Mouse (Mus musculus): Measurements from ENCODE around the gene Arf3. TPM values are rescaled to one million over a fixed set of nuclear protein-coding genes. Genes with fewer than 3 reads are reported as not detected.

Arf3 gene
- polyA plus RNA-seq, 1 experiment from 2014 or later = 22.4 TPM

DNA sequence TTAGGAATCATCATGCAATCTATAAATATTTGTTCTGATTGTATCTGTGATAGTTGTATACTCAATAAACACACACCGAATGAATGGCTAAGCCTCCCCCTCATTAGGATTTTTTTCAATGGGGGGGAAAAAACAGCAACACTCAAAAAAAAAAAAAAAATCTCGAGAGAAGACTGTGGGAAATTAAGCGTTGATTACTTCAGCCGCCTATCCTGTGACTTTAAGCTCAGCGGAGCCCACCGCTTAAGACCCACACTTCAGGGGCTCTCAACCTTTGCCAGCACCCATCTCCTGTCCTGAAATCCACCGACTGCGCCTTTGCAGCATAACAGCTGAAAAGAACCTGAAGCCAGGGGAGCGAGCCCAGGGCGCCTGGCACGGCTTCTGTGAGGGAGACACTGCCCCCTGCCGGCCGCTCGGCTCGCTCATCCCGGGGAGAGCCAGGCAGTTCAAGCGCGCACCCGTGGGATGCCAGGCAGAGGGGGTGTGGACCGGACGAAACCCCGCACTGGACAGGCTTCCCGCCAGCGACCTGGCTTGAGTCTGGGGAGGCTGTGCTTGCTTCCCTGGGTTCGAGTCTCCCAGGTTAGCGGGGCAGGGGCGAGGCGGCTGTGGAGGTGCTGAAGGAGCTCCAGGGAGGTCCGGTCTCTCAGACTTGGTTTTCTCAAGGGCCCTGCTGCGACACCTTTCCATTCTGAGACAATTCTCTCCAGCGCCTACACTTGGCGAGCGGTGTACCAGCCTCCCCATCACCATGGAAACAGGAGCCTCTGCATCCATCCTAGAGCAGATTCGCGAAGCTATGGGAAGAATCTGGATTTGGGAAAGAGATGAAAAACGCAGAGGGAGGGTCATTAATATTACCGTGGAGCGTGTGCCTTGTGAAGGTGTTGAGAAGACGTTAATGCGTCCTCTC lies 63.6 kb downstream of the Arf3 start:
- Histone ChIP-seq H3K4me2 (peak overlapping the region; percentile 40), H3K9ac (no peak overlapping the region), H3K9me3 (replicated peaks) (no peaks in the 10 kb centered on the region), H3K27me3 (replicated peaks) (peaks cover 80% of the 10 kb centered on the region), H3K4me3 (no peak overlapping the region; the same call in 1 of the 2 replicates), H3K27ac (no peak overlapping the region), H3K4me1 (peaks cover 12% of the 10 kb centered on the region; the same call in 1 of the 2 replicates), H3K36me3 (no peaks in the 10 kb centered on the region)
- 7% methylated on average over 40 of the region's 40 CpGs for WGBS (ENCODE audit: insufficient replicate concordance)
- ATAC-seq = peak; percentile 18; the same call in 1 of the 2 replicates

DNA sequence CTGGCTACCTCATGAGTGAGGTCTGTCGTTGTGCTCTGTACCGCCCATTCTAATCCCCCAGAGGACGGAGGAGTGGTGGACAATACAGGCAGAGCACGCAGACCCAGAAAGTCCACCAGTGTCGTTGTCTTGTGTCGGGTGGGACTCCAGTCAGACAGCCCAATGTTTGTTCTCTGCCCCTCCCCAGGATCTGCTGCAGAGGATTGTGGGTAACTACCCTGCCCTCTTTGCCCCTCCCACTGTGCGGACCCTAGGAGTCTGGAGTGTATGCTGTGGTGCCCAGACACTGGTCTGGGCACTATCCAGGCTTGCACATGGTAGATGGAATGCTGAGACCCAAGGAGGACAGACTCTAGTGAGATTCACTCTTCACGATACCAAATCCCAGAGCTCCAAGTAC lies 66.8 kb downstream of the Arf3 start:
- Histone ChIP-seq H3K36me3 (no peaks in the 10 kb centered on the region), H3K27ac (no peak overlapping the region), H3K9ac (no peak overlapping the region), H3K4me3 (no peak overlapping the region), H3K9me3 (replicated peaks) (no peaks in the 10 kb centered on the region), H3K27me3 (replicated peaks) (peaks cover 66% of the 10 kb centered on the region), H3K4me1 (peaks cover 12% of the 10 kb centered on the region; the same call in 1 of the 2 replicates), H3K4me2 (no peak overlapping the region)
- ATAC-seq = no peak
- 46% methylated on average over 8 of the region's 8 CpGs for WGBS (ENCODE audit: insufficient replicate concordance)

DNA sequence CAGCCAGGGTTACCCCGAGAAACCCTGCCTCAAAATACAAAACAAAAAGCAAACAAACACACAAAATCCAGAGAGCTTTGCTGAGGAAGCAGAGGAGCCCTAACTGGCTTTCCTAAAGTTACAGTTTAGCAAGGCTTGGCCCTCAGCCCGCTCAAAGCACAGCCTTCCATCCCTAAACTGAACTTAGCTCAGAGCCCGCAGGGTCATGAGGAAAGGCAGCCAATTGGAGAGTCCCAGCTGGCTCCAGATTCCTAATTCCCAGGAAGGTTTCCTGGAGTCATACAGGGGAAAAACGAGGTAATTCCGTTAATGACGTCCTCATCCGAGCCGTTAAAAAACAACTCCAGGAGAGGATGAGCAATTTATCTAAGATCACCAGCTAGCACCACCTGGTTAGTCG lies 67.3 kb downstream of the Arf3 start:
- H3K36me3 ChIP-seq = no peaks in the 10 kb centered on the region
- peaks cover 12% of the 10 kb centered on the region; the same call in 1 of the 2 replicates for H3K4me1 ChIP-seq
- H3K9ac ChIP-seq = no peak overlapping the region
- no peak overlapping the region for H3K4me3 ChIP-seq
- H3K27me3 ChIP-seq (replicated peaks) = peaks cover 66% of the 10 kb centered on the region
- WGBS (ENCODE audit: insufficient replicate concordance) = 39% methylated on average over 9 of the region's 9 CpGs
- no peaks in the 10 kb centered on the region for H3K9me3 ChIP-seq (replicated peaks)
- H3K27ac ChIP-seq = no peak overlapping the region
- no peak overlapping the region for H3K4me2 ChIP-seq
- no peak for ATAC-seq

DNA sequence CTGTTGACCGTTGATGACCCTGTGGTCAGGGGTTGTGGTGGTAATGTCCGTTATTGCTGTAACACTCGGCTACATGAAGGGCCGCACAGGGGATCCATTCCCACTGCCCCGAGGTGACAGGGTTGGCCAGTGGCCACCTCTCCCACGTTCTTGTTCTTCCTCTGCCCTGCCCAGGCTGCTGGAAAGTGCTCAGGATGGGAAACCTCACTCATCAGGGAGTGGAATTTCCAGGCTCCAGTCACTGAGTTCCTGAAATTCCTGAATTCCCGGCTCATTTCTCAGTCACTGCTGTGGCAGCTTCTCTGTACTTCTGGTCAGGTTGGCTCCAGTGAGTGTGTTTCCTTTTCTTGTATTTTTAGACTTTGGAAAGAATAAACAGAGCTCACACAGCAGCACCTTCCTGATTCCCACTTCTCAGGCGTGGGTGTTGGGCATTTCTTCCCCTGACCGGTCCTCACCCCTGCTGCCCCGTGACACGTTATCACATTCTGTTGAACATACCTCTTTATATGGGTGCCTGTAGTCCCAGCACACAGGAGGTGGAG lies 70.8 kb downstream of the Arf3 start:
- Histone ChIP-seq H3K4me1 (0 out of 2 replicates have a peak, but pooled peaks cover 7% of the 10 kb centered on the region), H3K36me3 (no peaks in the 10 kb centered on the region), H3K4me3 (no peak overlapping the region), H3K27ac (no peak overlapping the region), H3K9me3 (replicated peaks) (no peaks in the 10 kb centered on the region), H3K9ac (no peak overlapping the region), H3K4me2 (no peak overlapping the region), H3K27me3 (replicated peaks) (peaks cover 72% of the 10 kb centered on the region)
- WGBS (ENCODE audit: insufficient replicate concordance) = 33% methylated on average over 11 of the region's 11 CpGs
- no peak for ATAC-seq

DNA sequence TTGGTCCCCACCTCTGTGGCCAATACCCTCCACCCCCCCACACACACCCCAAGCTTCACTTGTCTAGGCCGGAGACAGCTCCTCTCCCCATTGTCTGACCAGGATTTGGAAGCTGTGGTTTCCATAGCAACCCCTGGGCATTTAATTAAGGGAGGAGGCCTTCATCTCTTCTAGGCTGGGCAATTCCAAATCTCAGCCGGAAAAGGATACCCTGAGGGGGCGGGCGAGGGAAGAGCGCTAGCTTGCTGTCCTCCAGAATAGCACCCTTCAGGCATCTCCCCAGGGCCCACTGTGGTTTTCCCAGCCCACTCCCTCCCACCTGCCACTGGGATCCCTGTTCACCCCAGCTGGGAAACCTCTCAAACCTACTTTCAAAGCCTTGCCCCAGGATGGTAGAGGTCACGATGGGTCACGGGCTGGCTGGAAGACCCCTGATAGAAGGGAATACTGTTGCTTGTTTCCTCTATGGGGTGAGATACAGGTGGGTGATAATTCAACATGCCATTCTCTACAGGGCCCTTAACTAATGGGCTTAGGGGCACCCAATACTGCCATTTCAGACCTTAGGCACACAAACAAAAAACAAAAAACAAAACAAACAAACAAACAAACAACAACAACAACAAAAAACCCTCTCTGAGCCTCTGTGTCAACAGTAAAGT lies 71.4 kb downstream of the Arf3 start:
- no peak overlapping the region for H3K9ac ChIP-seq
- no peak overlapping the region for H3K27ac ChIP-seq
- no peak for ATAC-seq
- H3K27me3 ChIP-seq (replicated peaks) = peaks cover 72% of the 10 kb centered on the region
- no peaks in the 10 kb centered on the region for H3K9me3 ChIP-seq (replicated peaks)
- 73% methylated on average over 7 of the region's 7 CpGs for WGBS (ENCODE audit: insufficient replicate concordance)
- no peak overlapping the region for H3K4me3 ChIP-seq
- no peak overlapping the region for H3K4me2 ChIP-seq
- 0 out of 2 replicates have a peak, but pooled peaks cover 7% of the 10 kb centered on the region for H3K4me1 ChIP-seq
- H3K36me3 ChIP-seq = no peaks in the 10 kb centered on the region

DNA sequence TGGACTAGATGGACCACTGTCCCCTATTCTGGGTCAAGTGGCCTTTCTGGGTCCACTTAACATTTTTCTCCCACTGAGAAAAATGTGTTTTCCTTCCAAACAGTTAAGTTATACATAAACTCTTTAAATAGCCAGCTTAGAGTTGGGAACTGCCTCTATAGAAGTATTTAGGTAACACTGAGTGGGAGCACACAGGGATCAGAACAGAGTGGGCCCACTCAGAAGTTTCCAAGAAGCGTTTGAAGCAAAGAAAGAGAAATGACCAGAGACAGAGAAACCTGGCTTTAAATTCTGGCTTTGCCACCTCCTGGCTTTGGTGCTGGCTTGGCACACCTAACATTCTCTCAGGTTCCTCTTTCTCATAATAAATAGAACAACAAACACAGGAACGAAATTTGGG lies 73.3 kb downstream of the Arf3 start:
- H3K4me3 ChIP-seq = no peak overlapping the region
- WGBS (ENCODE audit: insufficient replicate concordance) = 61% methylated on average over 2 of the region's 2 CpGs

More for the DNA sequence above, 73.3 kb downstream of the Arf3 start:
- peaks cover 53% of the 10 kb centered on the region for H3K27me3 ChIP-seq (replicated peaks)
- ATAC-seq = no peak
- H3K9ac ChIP-seq = no peak overlapping the region
- no peaks in the 10 kb centered on the region; the same call in 1 of the 2 replicates for H3K9me3 ChIP-seq (replicated peaks)
- H3K4me2 ChIP-seq = no peak overlapping the region
- H3K27ac ChIP-seq = no peak overlapping the region
- no peaks in the 10 kb centered on the region for H3K4me1 ChIP-seq
- no peaks in the 10 kb centered on the region for H3K36me3 ChIP-seq

Other genes starting within 250 kb of the Arf3 start
- 78.4 and 78.5 TPM in 2 replicates for gene Kansl2, start 228.9 kb downstream of the Arf3 start, polyA plus RNA-seq (2016; fragmentation: Nextera tagmentation; extraction: Ambion mirVana)
- gene Ccnt1, start 192.3 kb downstream of the Arf3 start, polyA plus RNA-seq (2016; fragmentation: Nextera tagmentation; extraction: Ambion mirVana) = 34.4 and 35.5 TPM in 2 replicates
- gene 4930415O20Rik, start 192.2 kb downstream of the Arf3 start, polyA plus RNA-seq (2016; fragmentation: Nextera tagmentation; extraction: Ambion mirVana) = not detected in 2 replicates
- gene Adcy6, start 153.1 kb downstream of the Arf3 start, polyA plus RNA-seq (2016; fragmentation: Nextera tagmentation; extraction: Ambion mirVana) = 9.7 and 10.2 TPM in 2 replicates
- gene Cacnb3, start 132.4 kb downstream of the Arf3 start, polyA plus RNA-seq (2016; fragmentation: Nextera tagmentation; extraction: Ambion mirVana) = 3.8 and 4.9 TPM in 2 replicates
- gene Ddx23, start 100.3 kb downstream of the Arf3 start, polyA plus RNA-seq (2016; fragmentation: Nextera tagmentation; extraction: Ambion mirVana) = 15.9 and 16.2 TPM in 2 replicates
- gene Rnd1, start 85.8 kb downstream of the Arf3 start, polyA plus RNA-seq (2016; fragmentation: Nextera tagmentation; extraction: Ambion mirVana) = 0.30 and 0.50 TPM in 2 replicates
- 0.06 TPM in 1 of 2 replicates, not detected in the other for gene Ccdc65, start 55.0 kb downstream of the Arf3 start, polyA plus RNA-seq (2016; fragmentation: Nextera tagmentation; extraction: Ambion mirVana)
- 83.5 and 90.2 TPM in 2 replicates for gene Fkbp11, start 35.0 kb downstream of the Arf3 start, polyA plus RNA-seq (2016; fragmentation: Nextera tagmentation; extraction: Ambion mirVana)
- not detected in 2 replicates for gene Wnt10b, start 14.9 kb upstream of the Arf3 start, polyA plus RNA-seq (2016; fragmentation: Nextera tagmentation; extraction: Ambion mirVana)
- not detected in 2 replicates for gene Wnt1, start 26.6 kb upstream of the Arf3 start, polyA plus RNA-seq (2016; fragmentation: Nextera tagmentation; extraction: Ambion mirVana)
- gene Ddn, start 46.3 kb upstream of the Arf3 start, polyA plus RNA-seq (2016; fragmentation: Nextera tagmentation; extraction: Ambion mirVana) = not detected in 2 replicates
- 114 TPM in 2 replicates for gene Prkag1, start 68.3 kb upstream of the Arf3 start, polyA plus RNA-seq (2016; fragmentation: Nextera tagmentation; extraction: Ambion mirVana)
- 7.0 TPM in 2 replicates for gene Kmt2d, start 108.0 kb upstream of the Arf3 start, polyA plus RNA-seq (2016; fragmentation: Nextera tagmentation; extraction: Ambion mirVana)
- gene Rhebl1, start 131.3 kb upstream of the Arf3 start, polyA plus RNA-seq (2016; fragmentation: Nextera tagmentation; extraction: Ambion mirVana) = 4.9 TPM in 2 replicates
- 0.25 and 0.32 TPM in 2 replicates for gene Dhh, start 135.3 kb upstream of the Arf3 start, polyA plus RNA-seq (2016; fragmentation: Nextera tagmentation; extraction: Ambion mirVana)
- 4.4 and 4.6 TPM in 2 replicates for gene Lmbr1l, start 155.0 kb upstream of the Arf3 start, polyA plus RNA-seq (2016; fragmentation: Nextera tagmentation; extraction: Ambion mirVana)
- gene Tuba1b, start 171.4 kb upstream of the Arf3 start, polyA plus RNA-seq (2016; fragmentation: Nextera tagmentation; extraction: Ambion mirVana) = 1,333 and 1,388 TPM in 2 replicates
- gene Gm49450, start 190.3 kb upstream of the Arf3 start, polyA plus RNA-seq (2016; fragmentation: Nextera tagmentation; extraction: Ambion mirVana) = not detected in 2 replicates
- gene Tuba1a, start 190.5 kb upstream of the Arf3 start, polyA plus RNA-seq (2016; fragmentation: Nextera tagmentation; extraction: Ambion mirVana) = 180 and 181 TPM in 2 replicates